Mouse (Mus musculus) embryonic stem cell, embryonic (primary cell): ENCODE data around the gene Phykpl.

Experiments
- CTCF ChIA-PET, 4 experiments: fragments of 300-600 bp in 2 of 4; fragments of 350-600 bp in 2 of 4; sonication (Branson Sonifier 250); formaldehyde crosslinking; loops; one replicate each; lab custom pipeline; 2022; ENCODE audit warnings: inconsistent platforms in 2 of 4; lab: Charles Lee
- POLR2A ChIA-PET, 4 experiments: fragments of 300-600 bp in 2 of 4; fragments of 350-600 bp in 2 of 4; sonication (Branson Sonifier 250); formaldehyde crosslinking; loops; one replicate each; lab custom pipeline; 2022; ENCODE audit warnings: antibody characterized with exemption in 4 of 4, inconsistent platforms in 1 of 4; lab: Charles Lee

Gene Phykpl

GRCm38 (mm10) chr11:51617693-51618092 is 33.1 kb downstream of the Phykpl start:
- ChIA-PET CTCF (interaction anchor here (0.6 to 4.6 kb wide), 38 partner anchors 8 to 385 kb away, joined by 3 to 76 read pairs (median 5); partner anchors contain the start of genes 0610009B22Rik (in 4 of the 4), Hnrnpab (in 2 of the 4), D930048N14Rik (in 1 of the 4) and N4bp3 (in 1 of the 4)), POLR2A (interaction anchor here (0.6 to 62.0 kb wide), 48 partner anchors 6 to 1681 kb away, joined by 3 to 3635 read pairs (median 4); partner anchors contain the start of genes 0610009B22Rik (in 4 of the 4), Hnrnpab (in 4 of the 4), N4bp3 (in 3 of the 4) and Rmnd5b (in 3 of the 4))

- ChIA-PET POLR2A (interaction anchor here (0.5 to 62.0 kb wide), 54 partner anchors 5 to 1890 kb away, joined by 3 to 3635 read pairs (median 7); partner anchors contain the start of genes Hnrnpab (in 4 of the 4), 0610009B22Rik (in 3 of the 4), D930048N14Rik (in 3 of the 4) and N4bp3 (in 3 of the 4)), CTCF (interaction anchor here (0.7 to 4.6 kb wide), 14 partner anchors 13 to 1032 kb away, joined by 3 to 76 read pairs (median 6); partner anchors contain the start of genes 0610009B22Rik (in 2 of the 4), Hnrnpab (in 2 of the 4), Phykpl (in 1 of the 4) and Rmnd5b (in 1 of the 4))
Observed at GRCm38 (mm10) chr11:51618894-51619408, 34.4 kb downstream of the Phykpl start.

- ChIA-PET POLR2A (interaction anchor here (0.5 to 62.0 kb wide), 53 partner anchors 4 to 1669 kb away, joined by 3 to 3635 read pairs (median 7); partner anchors contain the start of genes Hnrnpab (in 4 of the 4), 0610009B22Rik (in 3 of the 4), D930048N14Rik (in 3 of the 4) and N4bp3 (in 3 of the 4)), CTCF (interaction anchor here in 3 of 4 experiments (0.6 to 3.9 kb wide), 10 partner anchors 10 to 357 kb away, joined by 3 to 75 read pairs (median 3); partner anchors contain the start of genes Hnrnpab (in 2 of the 3), 0610009B22Rik (in 1 of the 3), Phykpl (in 1 of the 3) and Rmnd5b (in 1 of the 3))
Observed at GRCm38 (mm10) chr11:51619409-51620060, 35.0 kb downstream of the Phykpl start, which contains the start of gene Nhp2. TSS of gene Nhp2 (plus strand) at chr11:51619735.

DNA sequence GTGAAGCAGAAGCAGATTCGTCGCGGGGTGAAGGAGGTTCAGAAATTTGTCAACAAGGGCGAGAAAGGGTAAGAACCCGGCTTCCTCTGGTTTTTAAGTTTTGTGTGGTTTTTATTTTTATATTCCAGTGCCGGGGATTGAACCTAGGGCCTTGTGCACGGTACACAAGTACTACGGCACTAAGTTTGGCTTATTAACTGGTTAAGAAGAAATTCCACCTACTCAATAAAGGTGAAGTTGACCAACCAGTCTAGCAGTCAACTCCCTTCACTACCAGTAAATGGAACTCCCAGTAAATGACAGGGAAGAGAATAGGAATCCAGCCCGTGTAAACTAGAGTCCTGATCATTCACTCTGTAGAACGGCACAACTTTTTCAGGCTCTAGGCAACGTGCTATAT is 35.5 kb downstream of the Phykpl start:
- ChIA-PET CTCF (interaction anchor here in 3 of 4 experiments (0.7 to 3.9 kb wide), 5 partner anchors 35 to 356 kb away, joined by 3 to 75 read pairs (median 4); partner anchors contain the start of genes 0610009B22Rik (in 1 of the 3) and Phykpl (in 1 of the 3)), POLR2A (interaction anchor here (0.5 to 62.0 kb wide), 34 partner anchors 4 to 1347 kb away, joined by 3 to 3635 read pairs (median 13); partner anchors contain the start of genes Hnrnpab (in 4 of the 4), 0610009B22Rik (in 3 of the 4), D930048N14Rik (in 3 of the 4) and N4bp3 (in 3 of the 4))

- ChIA-PET CTCF (interaction anchor here in 1 of 4 experiments (1.2 kb wide), 1 partner anchor 66 kb away, joined by 3 read pairs; no protein-coding TSS in a partner anchor), POLR2A (interaction anchor here (0.6 to 62.0 kb wide), 25 partner anchors 2 to 569 kb away, joined by 3 to 3635 read pairs (median 7); partner anchors contain the start of genes Hnrnpab (in 4 of the 4), Rmnd5b (in 3 of the 4), 0610009B22Rik (in 2 of the 4) and D930048N14Rik (in 2 of the 4))
Observed at GRCm38 (mm10) chr11:51621776-51622175, 37.2 kb downstream of the Phykpl start.

- ChIA-PET POLR2A (interaction anchor here (0.6 to 62.0 kb wide), 15 partner anchors 1 to 65 kb away, joined by 3 to 3635 read pairs (median 164); partner anchors contain the start of genes Hnrnpab (in 3 of the 4), 0610009B22Rik (in 2 of the 4), D930048N14Rik (in 2 of the 4) and N4bp3 (in 2 of the 4)), CTCF (interaction anchor here in 1 of 4 experiments (0.7 kb wide), 1 partner anchor 59 kb away, joined by 3 read pairs; no protein-coding TSS in a partner anchor)
Observed at GRCm38 (mm10) chr11:51622971-51623491, 38.5 kb downstream of the Phykpl start.

DNA sequence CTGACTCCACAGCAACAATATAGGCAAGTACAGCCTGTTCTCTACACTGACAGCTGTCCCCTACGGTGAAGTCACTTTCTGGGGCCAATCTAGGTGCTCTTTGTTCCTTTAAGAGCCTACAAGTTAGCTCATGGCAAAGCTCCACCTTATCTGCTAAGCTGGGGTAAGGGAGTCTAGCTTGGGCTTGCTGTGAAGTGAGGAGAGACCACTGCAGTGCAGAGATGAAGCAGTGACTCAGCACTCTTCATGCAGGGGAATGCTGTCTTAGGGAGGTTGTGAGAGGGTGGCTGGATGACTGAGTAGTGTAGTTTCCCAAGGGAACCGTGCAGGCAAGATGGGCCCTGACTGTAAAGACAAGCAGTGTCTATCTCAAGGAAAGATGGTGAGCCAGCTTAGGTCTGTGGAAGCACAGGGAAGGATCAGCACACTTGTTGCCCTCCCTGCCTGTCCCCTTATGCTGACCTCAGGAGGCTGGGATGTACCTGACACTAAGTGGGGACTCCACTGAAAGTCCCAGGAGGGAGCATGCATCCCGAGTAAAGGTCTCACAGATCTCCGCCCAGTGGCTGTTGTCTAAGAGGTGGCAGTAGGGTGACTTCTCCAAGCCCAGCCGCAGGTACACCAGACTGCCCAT is 40.7 kb downstream of the Phykpl start:
- CTCF ChIA-PET, result interaction anchor here (0.6 to 1.8 kb wide), 6 partner anchors 11 to 78 kb away, joined by 3 to 7 read pairs (median 6); no protein-coding TSS in a partner anchor

GRCm38 (mm10) chr11:51627425-51627824 is 42.9 kb downstream of the Phykpl start:
- CTCF ChIA-PET, result interaction anchor here in 2 of 4 experiments (1.2 kb wide), 2 partner anchors 54 kb away, joined by 4 to 6 read pairs; no protein-coding TSS in a partner anchor
- POLR2A ChIA-PET, result interaction anchor here (0.9 to 62.0 kb wide), 15 partner anchors 3 to 61 kb away, joined by 3 to 3635 read pairs (median 54); partner anchors contain the start of genes Nhp2 (in 3 of the 4), 0610009B22Rik (in 2 of the 4), D930048N14Rik (in 2 of the 4) and Hnrnpab (in 2 of the 4)

More for the DNA sequence above, 40.7 kb downstream of the Phykpl start:
- POLR2A ChIA-PET, result interaction anchor here (0.7 to 62.0 kb wide), 29 partner anchors 1 to 78 kb away, joined by 3 to 3635 read pairs (median 6); partner anchors contain the start of genes Hnrnpab (in 4 of the 4), Rmnd5b (in 4 of the 4), 0610009B22Rik (in 3 of the 4) and D930048N14Rik (in 3 of the 4)

DNA sequence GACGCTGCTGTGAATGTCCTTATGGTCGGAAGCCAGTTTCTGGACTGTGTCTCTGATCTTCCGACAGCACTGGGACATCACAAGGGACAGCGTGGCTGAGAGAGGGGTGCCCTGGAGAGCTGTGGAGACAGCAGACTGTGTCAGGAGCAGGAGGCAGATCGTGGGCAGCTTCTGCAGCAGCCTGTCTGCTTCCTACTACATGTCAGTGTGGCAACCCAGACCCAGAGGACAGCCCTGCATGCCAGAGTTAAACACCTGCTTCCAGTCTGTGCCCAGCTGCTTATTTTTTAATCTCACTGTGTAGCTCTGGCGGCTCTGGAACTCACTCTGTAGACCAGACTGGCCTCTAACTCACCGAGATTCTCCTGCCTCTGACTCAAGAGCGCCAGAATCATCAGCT is 43.4 kb downstream of the Phykpl start:
- POLR2A ChIA-PET, result interaction anchor here in 3 of 4 experiments (1.2 to 62.0 kb wide), 11 partner anchors 4 to 61 kb away, joined by 3 to 3635 read pairs (median 240); partner anchors contain the start of genes Nhp2 (in 3 of the 3), 0610009B22Rik (in 2 of the 3), D930048N14Rik (in 2 of the 3) and Hnrnpab (in 2 of the 3)
- CTCF ChIA-PET, result interaction anchor here in 1 of 4 experiments (1.2 kb wide), 1 partner anchor 54 kb away, joined by 4 read pairs; no protein-coding TSS in a partner anchor

DNA sequence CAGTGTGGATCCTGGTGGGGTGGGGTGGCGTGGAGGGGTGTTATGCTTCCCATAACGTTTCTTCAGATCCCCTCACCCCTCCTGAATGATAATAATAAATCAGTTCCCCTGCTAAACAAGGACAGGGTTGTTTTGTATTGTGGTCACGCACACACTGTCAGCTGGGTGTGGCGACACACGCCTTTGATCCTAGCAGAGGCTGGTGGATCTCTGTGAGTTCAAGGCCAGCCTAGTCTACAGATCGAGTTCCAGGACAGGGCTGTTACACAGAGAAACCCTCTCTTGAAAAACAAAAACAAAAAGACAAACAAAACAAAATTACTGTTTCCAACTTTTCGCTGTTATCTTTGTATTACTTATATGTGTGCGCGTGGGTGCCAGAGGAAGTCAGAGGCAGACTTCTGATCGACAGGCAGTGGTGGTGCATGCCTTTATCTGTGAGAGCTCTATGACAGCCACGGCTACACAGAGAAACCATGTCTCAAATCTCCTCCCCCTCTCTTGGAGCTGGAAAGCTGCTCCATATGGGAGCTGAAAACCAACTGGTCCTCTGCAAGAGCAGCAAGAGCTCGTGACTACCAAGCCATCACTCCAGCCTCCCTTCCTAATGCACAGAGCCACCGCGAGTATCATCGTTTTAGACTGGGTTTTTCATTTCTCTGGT is 45.2 kb downstream of the Phykpl start:
- CTCF ChIA-PET, result interaction anchor here (0.5 to 2.3 kb wide), 4 partner anchors 10 to 52 kb away, joined by 3 to 8 read pairs (median 6); partner anchors contain the start of gene Nhp2 (in 1 of the 4)

DNA sequence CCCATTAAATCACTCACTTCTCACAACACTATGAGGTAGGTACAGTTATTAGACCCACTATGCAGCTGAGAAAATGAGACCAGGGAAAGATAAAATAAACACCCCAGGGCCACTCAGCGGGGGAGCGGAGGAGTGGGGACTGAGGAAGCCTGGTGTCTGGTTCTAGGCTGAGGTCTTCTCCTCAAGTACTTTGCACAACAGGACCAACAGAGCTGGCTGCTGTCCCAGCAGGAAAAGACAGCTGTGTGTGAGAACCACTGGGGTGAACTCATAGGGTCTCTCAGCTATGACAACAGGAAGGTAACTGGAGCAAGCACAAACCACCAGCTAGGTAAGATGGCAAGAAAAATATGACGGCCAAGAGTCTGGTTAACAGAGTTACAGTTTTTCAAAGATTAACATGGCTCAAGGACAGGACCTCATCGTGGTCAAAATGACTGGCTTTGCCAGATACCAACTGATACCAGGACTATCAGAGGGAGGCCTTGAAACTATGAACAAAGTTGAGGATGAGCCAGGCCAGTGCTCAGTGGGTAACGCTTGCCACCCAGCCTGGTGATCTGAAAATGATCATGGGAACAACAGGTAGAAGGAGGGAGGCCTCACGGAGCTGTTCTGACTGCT is 47.7 kb downstream of the Phykpl start:
- POLR2A ChIA-PET, result interaction anchor here (0.5 to 62.0 kb wide), 18 partner anchors 8 to 71 kb away, joined by 3 to 3635 read pairs (median 7); partner anchors contain the start of genes 0610009B22Rik (in 3 of the 4), D930048N14Rik (in 2 of the 4), Hnrnpab (in 2 of the 4) and N4bp3 (in 2 of the 4)
- CTCF ChIA-PET, result interaction anchor here in 1 of 4 experiments (0.9 kb wide), 1 partner anchor 18 kb away, joined by 3 read pairs; no protein-coding TSS in a partner anchor

More for the DNA sequence above, 45.2 kb downstream of the Phykpl start:
- POLR2A ChIA-PET, result interaction anchor here (0.6 to 62.0 kb wide), 30 partner anchors 6 to 653 kb away, joined by 3 to 3635 read pairs (median 5); partner anchors contain the start of genes Hnrnpab (in 4 of the 4), 0610009B22Rik (in 2 of the 4), D930048N14Rik (in 2 of the 4) and N4bp3 (in 2 of the 4)

DNA sequence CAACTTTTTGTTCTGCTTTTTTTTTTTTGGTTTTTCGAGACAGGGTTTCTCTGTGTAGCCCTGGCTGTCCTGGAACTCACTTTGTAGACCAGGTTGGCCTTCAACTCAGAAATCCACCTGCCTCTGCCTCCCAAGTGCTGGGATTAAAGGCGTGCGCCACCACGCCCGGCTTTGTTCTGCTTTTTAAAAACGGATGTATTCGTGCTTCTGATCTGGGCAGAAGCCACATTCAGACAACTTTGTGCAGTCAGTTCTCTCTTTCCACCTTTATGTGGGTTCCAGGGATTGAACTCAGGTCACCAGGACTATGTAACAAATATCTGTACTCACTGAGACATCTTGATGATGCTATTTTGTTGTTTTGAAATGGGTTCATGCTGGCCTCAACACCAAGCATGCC is 48.6 kb downstream of the Phykpl start:
- ChIA-PET CTCF (interaction anchor here in 3 of 4 experiments (0.6 to 1.3 kb wide), 5 partner anchors 16 to 189 kb away, joined by 3 to 8 read pairs (median 4); no protein-coding TSS in a partner anchor), POLR2A (interaction anchor here (0.7 to 62.0 kb wide), 28 partner anchors 9 to 1480 kb away, joined by 3 to 3635 read pairs (median 5); partner anchors contain the start of genes 0610009B22Rik (in 3 of the 4), D930048N14Rik (in 2 of the 4), Hnrnpab (in 2 of the 4) and N4bp3 (in 2 of the 4))

DNA sequence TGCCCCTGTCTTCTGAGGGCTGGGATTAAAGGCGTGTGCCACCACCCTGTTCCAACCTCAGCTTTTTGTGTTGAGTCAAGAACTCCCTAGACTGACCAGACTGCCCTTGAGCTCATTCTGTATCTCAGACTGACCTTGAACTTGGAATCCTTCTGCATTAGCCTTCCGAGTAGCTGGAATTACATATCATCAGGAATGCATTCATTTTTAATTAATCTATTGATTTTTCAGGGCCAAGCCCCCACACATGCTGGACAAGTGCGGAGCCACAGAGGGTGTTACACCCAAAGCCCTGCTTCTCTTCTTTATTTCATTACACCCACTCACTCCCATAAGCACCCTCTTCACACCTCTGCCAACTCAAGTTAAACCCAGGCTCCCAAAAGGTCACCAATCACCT is 49.2 kb downstream of the Phykpl start:
- CTCF ChIA-PET, result interaction anchor here (0.5 to 1.4 kb wide), 8 partner anchors 10 to 344 kb away, joined by 3 to 8 read pairs (median 4); no protein-coding TSS in a partner anchor
- POLR2A ChIA-PET, result interaction anchor here (0.5 to 62.0 kb wide), 40 partner anchors 8 to 1479 kb away, joined by 3 to 3635 read pairs (median 5); partner anchors contain the start of genes Hnrnpab (in 4 of the 4), Nhp2 (in 4 of the 4), 0610009B22Rik (in 3 of the 4) and D930048N14Rik (in 2 of the 4)

DNA sequence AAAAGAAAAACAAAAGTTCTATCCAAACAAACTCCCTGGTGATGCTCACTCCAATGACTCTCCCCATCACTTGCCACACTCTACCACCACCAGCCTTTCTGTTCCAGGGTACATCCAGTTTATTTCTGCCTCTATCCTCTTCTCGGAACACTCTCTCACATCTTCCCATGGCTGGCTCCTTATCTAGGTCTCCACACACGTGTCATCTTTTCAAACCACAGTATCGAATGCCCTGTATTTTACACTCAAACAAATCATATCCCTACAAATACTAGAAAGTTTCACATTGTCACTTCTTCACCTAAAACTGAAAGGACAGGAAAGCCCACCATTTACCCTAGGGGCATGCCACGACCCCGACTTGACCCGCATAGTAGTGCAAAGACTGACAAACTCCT is 50.6 kb downstream of the Phykpl start:
- CTCF ChIA-PET, result interaction anchor here in 2 of 4 experiments (1.0 to 1.9 kb wide), 4 partner anchors 15 to 69 kb away, joined by 3 to 15 read pairs (median 10); partner anchors contain the start of genes D930048N14Rik (in 1 of the 2), N4bp3 (in 1 of the 2) and Nhp2 (in 1 of the 2)

More for the DNA sequence above, 50.6 kb downstream of the Phykpl start:
- POLR2A ChIA-PET, result interaction anchor here (1.2 to 62.0 kb wide), 20 partner anchors 10 to 96 kb away, joined by 3 to 3635 read pairs (median 18); partner anchors contain the start of genes Hnrnpab (in 3 of the 4), Nhp2 (in 3 of the 4), 0610009B22Rik (in 2 of the 4) and D930048N14Rik (in 2 of the 4)
